Mouse (Mus musculus): Measurements from ENCODE around the gene Rab3il1.

DNA sequence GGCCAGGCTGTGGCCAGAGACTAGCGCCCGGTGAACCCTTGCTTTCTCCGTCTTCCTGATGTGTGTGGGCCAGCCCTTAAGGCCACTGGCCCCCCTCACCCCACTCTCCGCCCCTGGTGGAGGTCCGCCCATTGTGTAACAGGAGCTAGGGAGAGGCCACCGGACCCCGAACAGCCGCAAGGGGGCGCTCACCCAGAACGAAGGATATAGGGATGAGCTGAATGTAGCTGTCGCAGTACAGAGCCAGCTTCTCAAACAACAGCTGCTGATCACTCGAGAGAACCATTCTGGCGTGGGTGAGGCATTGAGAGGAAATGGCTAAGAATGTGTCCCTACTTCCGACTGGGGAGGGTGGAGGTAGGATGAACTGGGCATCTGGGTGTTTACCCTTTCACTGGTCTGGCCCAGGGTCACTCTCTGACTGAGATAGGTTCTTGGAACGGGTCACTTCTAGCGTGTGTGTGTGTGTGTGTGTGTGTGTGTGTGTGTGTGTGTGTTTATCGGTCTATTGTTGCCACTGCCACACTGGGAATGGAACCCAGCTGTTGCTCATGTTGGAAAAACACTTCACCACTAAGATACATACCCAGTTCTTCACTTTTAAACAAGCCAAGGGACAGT, 8.3 kb upstream of the Rab3il1 start:
- TF ChIP-seq CTCF (conservative IDR thresholded peaks at IDR 0.05; ENCODE audit: low read length) (peak; percentile 89), NANOG (IDR thresholded peaks at IDR 0.05; ENCODE audit: borderline replicate concordance, low read length) (no peak)

Measured in E14TG2a.4 (cell line).